Mouse (Mus musculus): ENCODE results near the gene Nbea. TPM values are rescaled to one million over a fixed set of nuclear protein-coding genes. Genes with fewer than 3 reads are reported as not detected.

Gene Nbea
- polyA plus RNA-seq, 1 experiment from 2014 or later, result 2.0 TPM

DNA sequence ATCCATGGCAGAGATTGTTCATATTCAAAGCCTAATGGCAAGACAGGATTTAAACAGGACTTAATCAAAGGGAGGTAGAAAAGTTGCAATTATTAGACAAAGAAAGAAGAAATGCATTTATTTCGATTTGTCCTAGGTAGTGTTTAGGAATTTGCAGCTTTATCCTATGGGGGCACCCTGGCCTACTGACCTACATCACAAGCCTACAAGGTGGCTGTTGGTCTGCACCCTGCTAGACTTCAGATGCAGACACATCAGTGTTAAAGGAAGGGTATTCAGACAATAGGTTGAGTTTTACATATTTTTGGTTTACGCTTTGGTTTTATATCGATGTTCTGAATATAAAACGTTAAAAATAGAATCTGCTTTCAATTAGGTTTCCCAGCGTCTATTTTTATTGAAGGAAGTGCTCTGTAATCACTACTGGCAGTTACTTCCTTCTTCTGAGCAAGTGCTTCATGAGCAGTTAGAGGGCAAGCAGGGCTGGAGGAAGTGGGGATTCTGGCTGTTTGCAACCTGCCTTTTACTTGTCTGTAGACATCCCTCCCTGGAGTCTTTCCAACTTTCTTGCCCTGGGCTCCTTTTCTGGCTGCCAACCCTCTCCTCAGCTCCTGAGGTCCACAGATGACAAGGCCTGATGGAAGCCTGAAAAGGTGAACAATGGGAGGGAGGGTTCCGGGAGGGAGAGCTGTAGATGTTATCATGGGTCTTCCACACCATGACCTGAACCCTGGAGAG, 366.7 kb downstream of the Nbea start:
- Histone ChIP-seq H3K27ac (no peak overlapping the region), H3K9ac (no peak overlapping the region), H3K9me3 (replicated peaks) (no peaks in the 10 kb centered on the region), H3K4me2 (no peak overlapping the region), H3K27me3 (replicated peaks) (no peaks in the 10 kb centered on the region), H3K4me1 (no peaks in the 10 kb centered on the region), H3K4me3 (no peak overlapping the region), H3K36me3 (no peaks in the 10 kb centered on the region)
- ATAC-seq, result no peak
- WGBS (ENCODE audit: insufficient replicate concordance), result 25% methylated on average over 6 of the region's 6 CpGs

DNA sequence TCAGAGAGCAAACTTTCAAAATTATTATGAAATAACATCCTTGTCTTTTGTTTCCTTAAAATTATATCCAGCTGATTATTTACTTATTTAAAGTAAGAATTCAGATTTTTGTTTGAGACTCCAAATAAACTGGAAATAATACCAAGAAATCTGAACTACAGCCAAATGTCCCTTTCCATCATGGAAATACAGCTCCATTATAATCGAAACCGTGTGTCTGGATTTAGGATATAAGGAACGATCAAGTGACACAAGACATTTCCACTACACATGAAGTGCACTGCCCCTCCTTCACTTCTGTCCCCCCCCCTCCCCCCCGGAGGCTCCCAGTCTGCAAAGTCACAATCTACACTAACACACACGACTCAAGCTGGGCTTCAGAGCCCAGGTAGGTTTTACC, 367.4 kb downstream of the Nbea start:
- no peaks in the 10 kb centered on the region for H3K27me3 ChIP-seq (replicated peaks)
- no peak overlapping the region for H3K4me2 ChIP-seq
- ATAC-seq, result no peak
- H3K4me3 ChIP-seq, result no peak overlapping the region
- 44% methylated on average over 5 of the region's 5 CpGs for WGBS (ENCODE audit: insufficient replicate concordance)
- no peaks in the 10 kb centered on the region for H3K4me1 ChIP-seq
- H3K36me3 ChIP-seq, result no peaks in the 10 kb centered on the region
- no peak overlapping the region for H3K9ac ChIP-seq
- H3K27ac ChIP-seq, result no peak overlapping the region
- H3K9me3 ChIP-seq (replicated peaks), result no peaks in the 10 kb centered on the region

DNA sequence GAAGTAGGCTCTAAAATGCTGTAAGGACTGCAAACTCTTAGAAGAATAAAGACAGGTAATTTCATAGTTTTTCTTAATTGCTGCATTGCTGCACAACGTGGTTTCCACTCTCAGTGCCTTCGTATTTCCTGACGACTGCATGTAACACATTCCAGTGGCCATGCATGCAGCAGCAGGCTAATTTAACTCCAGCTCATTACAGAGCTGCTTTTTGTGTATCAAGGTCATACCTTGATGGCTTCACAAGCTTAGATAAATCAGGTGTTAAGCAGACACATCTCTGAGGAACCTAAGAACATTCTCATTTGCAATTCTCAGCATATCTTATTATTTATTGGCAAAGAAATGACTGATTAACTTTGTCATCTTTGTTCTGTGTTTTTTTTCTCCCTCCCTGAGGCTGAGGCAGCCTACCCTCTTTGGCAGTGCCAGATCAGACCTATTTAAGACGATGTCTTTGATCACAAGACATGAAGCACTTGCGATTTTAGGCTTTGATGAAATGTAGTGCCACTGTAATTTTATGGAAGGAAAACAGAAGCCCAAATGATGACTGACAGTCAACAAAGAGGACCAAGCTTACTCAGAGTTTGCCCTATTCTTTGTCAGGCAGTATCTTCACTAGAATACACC, 368.4 kb downstream of the Nbea start:
- 52% methylated on average over 5 of the region's 5 CpGs for WGBS (ENCODE audit: insufficient replicate concordance)
- no peak overlapping the region for H3K9ac ChIP-seq
- no peak overlapping the region for H3K27ac ChIP-seq
- no peak overlapping the region for H3K4me3 ChIP-seq
- H3K4me1 ChIP-seq, result no peaks in the 10 kb centered on the region
- H3K27me3 ChIP-seq (replicated peaks), result no peaks in the 10 kb centered on the region
- ATAC-seq, result no peak
- H3K9me3 ChIP-seq (replicated peaks), result no peaks in the 10 kb centered on the region
- H3K4me2 ChIP-seq, result no peak overlapping the region
- no peaks in the 10 kb centered on the region for H3K36me3 ChIP-seq

DNA sequence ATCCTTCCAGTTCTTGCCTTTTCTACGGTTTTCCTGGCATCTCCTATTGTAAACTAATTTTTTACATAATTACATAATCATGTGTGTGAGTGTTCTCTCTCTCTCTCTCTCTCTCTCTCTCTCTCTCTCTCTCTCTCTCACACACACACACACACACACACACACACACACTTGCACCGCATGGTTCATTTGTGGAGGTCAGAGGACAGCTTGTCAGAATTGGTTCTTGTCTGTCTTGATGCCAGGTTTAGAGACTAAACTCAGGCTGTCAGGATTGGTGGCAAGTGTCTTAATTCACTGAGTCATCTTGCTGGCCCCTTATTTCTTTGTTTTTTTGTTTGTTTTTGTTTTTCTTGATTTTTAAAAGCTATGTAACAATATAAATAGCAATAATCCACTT, 388.7 kb downstream of the Nbea start:
- H3K9ac ChIP-seq, result no peak overlapping the region
- H3K4me1 ChIP-seq, result no peaks in the 10 kb centered on the region
- no peak overlapping the region for H3K27ac ChIP-seq
- WGBS (ENCODE audit: insufficient replicate concordance), result 76% methylated on average over 2 of the region's 2 CpGs
- H3K27me3 ChIP-seq (replicated peaks), result no peaks in the 10 kb centered on the region
- H3K4me2 ChIP-seq, result no peak overlapping the region
- H3K4me3 ChIP-seq, result no peak overlapping the region
- ATAC-seq, result no peak
- no peaks in the 10 kb centered on the region for H3K9me3 ChIP-seq (replicated peaks)
- H3K36me3 ChIP-seq, result no peaks in the 10 kb centered on the region

DNA sequence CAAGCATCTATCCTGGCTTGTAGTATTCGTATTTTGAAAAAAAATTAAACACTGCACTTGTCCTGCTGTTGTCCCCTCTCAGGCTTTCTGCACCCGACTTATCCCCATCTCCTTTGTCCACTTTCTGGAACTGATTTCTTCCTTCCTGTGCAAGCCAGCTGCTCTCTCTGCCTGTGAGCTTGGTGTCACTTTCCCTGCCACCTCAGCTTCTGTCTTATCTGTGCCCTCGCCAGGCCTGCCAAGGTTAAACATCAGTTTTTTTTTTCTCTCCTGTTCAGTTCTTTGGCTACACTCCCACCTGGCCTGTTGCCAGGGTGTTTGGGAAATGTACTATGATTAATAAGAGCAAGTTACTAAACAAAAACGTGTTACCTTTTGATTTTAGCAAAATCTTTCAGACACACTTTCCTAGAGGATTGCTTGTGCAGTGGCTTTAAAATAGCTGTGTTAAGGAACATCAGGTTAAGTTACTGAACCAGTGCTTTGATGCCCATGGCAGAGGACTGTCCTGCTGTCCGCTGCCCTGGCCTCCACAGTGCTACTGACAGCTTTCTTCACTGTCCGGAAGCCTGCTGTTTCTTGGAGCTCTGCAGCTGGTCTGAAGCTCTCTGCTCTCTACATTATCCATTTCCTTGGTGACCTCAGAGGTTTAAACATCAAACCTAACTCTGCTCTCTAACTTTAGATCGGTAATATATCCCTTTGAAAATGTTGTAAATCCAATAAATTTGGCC, 389.5 kb downstream of the Nbea start:
- Histone ChIP-seq H3K27ac (no peak overlapping the region), H3K36me3 (no peaks in the 10 kb centered on the region), H3K9me3 (replicated peaks) (no peaks in the 10 kb centered on the region), H3K4me2 (no peak overlapping the region), H3K4me3 (no peak overlapping the region), H3K27me3 (replicated peaks) (no peaks in the 10 kb centered on the region), H3K9ac (no peak overlapping the region), H3K4me1 (no peaks in the 10 kb centered on the region)
- no peak for ATAC-seq
- 57% methylated on average over 7 of the region's 7 CpGs for WGBS (ENCODE audit: insufficient replicate concordance)

DNA sequence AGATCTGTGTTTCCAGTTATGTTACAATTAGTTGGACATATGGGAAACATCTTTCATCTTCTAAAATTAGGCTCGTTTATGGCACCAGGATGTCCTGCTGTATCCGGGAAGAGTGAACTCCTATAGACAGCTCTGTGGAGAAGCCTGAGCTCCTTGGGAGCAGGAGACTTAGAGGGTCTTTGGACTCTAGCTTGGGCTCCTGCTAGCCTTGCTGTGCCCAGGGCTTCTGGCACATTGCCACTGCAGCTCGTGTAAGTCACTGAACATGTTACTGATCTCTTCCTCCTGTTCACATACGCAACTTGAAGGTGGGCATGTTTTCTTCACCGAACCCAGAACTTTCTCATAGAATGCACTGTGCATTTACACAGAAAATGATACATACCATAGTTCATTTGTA, 391.2 kb downstream of the Nbea start:
- Histone ChIP-seq H3K27ac (no peak overlapping the region), H3K4me2 (no peak overlapping the region), H3K9ac (no peak overlapping the region), H3K36me3 (no peaks in the 10 kb centered on the region), H3K4me3 (no peak overlapping the region), H3K9me3 (replicated peaks) (no peaks in the 10 kb centered on the region), H3K4me1 (0 out of 2 replicates have a peak, but pooled peaks cover 3% of the 10 kb centered on the region), H3K27me3 (replicated peaks) (peaks cover 13% of the 10 kb centered on the region)
- no peak for ATAC-seq
- WGBS (ENCODE audit: insufficient replicate concordance), result 65% methylated on average over 5 of the region's 5 CpGs

DNA sequence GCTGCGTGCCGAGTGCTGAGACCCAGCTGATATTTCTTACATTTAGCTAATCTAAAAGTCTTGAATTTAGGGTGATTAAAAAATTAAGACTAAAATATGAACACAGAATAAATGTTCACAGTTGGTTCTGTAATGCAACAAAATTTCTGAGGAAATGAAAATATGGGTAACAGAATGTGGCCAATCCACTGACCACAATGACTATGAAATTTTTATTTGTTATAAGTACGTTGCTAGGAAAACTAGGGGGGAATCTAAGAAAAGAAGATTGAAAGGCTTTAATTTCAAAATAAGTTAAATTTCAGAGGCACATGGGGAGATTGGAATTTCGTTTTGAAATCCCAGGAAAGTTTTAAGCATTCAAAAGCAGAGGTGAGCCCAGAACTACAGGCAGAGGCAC, 392.9 kb downstream of the Nbea start:
- Histone ChIP-seq H3K9ac (no peak overlapping the region), H3K4me1 (0 out of 2 replicates have a peak, but pooled peaks cover 4% of the 10 kb centered on the region), H3K4me3 (no peak overlapping the region), H3K27ac (no peak overlapping the region), H3K27me3 (replicated peaks) (peaks cover 29% of the 10 kb centered on the region), H3K4me2 (no peak overlapping the region), H3K9me3 (replicated peaks) (no peaks in the 10 kb centered on the region), H3K36me3 (no peaks in the 10 kb centered on the region)
- ATAC-seq, result no peak
- WGBS (ENCODE audit: insufficient replicate concordance), result 59% methylated on average over 4 of the region's 4 CpGs

DNA sequence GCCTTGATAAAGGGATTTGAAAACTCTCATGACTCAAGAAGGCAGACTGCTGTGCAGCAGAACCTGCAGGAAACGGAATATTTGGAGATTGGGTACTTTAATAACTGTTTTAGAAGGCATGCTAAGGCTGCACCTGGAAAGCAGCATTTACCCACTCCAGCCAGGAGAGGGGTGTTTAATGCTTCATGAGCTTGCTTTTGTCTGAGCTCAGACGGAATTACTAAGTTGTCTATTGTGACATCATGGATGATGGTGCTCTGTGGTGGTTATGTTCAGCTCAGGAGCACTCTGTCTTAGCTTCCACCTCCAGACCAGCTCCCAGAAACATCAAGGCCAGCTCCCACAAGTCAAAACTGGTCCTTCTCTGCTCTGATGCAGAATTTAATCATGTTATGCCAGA, 393.6 kb downstream of the Nbea start:
- H3K9me3 ChIP-seq (replicated peaks), result no peaks in the 10 kb centered on the region
- WGBS (ENCODE audit: insufficient replicate concordance), result 57% methylated on average over 2 of the region's 2 CpGs
- no peak overlapping the region for H3K4me3 ChIP-seq
- H3K27me3 ChIP-seq (replicated peaks), result peaks cover 34% of the 10 kb centered on the region
- H3K36me3 ChIP-seq, result no peaks in the 10 kb centered on the region
- H3K9ac ChIP-seq, result no peak overlapping the region
- H3K27ac ChIP-seq, result no peak overlapping the region
- no peak for ATAC-seq
- no peak overlapping the region for H3K4me2 ChIP-seq
- H3K4me1 ChIP-seq, result 0 out of 2 replicates have a peak, but pooled peaks cover 4% of the 10 kb centered on the region

DNA sequence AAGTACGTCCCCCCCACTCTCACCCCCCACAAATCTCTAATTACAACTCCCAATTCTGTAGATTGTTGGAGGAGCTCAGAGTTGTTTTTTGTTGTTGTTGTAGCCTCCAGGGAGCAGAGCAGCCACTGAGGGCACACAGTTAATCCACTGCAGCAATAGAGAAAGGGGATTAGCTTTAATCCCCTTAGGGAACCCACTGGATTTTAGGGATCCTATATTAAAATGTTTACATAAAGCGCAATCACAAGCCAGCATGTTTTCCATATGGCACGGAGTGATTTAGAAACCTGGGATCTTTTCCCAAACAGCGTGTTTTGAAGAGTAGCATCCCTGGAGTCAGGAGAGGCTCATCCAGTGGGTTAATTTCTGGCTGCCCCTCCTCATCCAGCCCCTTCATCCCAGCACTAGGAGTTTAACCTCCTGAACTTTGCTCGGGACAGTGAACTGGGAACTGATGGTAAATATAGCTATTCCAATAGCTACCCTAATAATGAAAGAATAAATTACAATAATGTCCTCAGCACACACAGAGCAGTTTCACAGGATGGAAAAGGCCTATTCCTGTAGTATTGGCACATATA, 394.8 kb downstream of the Nbea start:
- Histone ChIP-seq H3K4me3 (no peak overlapping the region), H3K9me3 (replicated peaks) (no peaks in the 10 kb centered on the region), H3K27me3 (replicated peaks) (peaks cover 41% of the 10 kb centered on the region), H3K9ac (no peak overlapping the region), H3K36me3 (no peaks in the 10 kb centered on the region), H3K4me2 (no peak overlapping the region), H3K4me1 (0 out of 2 replicates have a peak, but pooled peaks cover 9% of the 10 kb centered on the region), H3K27ac (no peak overlapping the region)
- WGBS (ENCODE audit: insufficient replicate concordance), result 62% methylated on average over 5 of the region's 5 CpGs
- no peak for ATAC-seq

DNA sequence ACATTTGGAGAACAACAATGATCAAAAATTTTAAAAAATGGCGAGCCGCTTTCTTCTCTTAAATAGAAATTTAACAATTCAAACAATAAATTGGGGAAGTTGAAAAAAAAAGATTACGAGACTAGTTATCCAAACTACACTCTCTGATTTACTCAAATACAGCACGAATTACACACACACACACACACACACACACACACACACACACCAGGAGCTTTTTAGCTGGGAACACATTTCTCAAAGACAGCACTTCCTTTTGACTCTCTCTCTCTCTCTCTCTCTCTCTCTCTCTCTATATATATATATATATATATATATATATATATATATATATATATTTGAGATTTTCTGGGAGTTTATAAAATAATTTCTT, 395.3 kb downstream of the Nbea start:
- peaks cover 46% of the 10 kb centered on the region for H3K27me3 ChIP-seq (replicated peaks)

DNA sequence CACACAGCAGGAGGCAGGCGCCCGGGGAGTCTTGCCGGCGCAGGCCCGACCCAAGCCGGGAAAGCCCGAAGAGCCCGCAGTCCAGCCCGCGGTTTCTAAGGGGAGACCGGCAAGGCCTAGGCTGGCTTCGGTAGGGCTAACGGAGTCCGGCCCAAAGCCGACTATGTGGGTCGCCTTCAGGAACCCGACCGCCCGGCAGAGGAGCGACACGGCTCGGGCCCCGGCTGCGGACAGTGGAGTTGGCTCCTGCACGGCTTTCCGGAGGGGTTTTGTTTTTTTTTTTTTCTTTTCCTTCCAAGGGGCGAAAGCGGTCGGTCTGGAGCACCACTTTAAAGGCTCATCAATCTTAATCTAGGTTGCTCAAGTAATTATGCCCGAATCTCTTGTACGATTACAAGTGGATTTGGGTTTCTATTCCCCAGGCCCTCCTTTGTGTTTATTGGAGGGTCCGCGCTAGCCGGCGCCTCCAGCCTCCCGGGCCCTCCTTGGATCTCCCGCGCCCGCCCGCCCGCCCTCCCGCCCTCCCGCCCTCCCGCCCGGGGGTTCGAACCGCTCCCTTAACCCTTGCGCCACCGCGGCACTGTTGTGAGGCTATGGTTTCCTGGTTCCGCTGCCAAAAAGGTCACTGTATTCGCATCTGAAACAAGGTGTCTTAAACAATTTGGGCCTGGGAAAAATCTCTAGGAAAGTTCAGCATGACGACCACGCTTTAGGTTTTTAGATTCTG, 395.9 kb downstream of the Nbea start:
- Histone ChIP-seq H3K9me3 (replicated peaks) (no peaks in the 10 kb centered on the region), H3K27ac (no peak overlapping the region), H3K4me2 (peak overlapping the region; percentile 75), H3K4me3 (peak overlapping the region; percentile 57), H3K4me1 (peaks cover 19% of the 10 kb centered on the region), H3K9ac (peak overlapping the region; percentile 64), H3K36me3 (no peaks in the 10 kb centered on the region), H3K27me3 (replicated peaks) (peaks cover 52% of the 10 kb centered on the region)
- peak; percentile 65 for ATAC-seq
- 1% methylated on average over 54 of the region's 54 CpGs for WGBS (ENCODE audit: insufficient replicate concordance)

More for the DNA sequence above, 395.3 kb downstream of the Nbea start:
- Histone ChIP-seq H3K9ac (peak overlapping the region; percentile 64; the same call in 1 of the 2 replicates), H3K4me2 (peak overlapping the region; percentile 75), H3K9me3 (replicated peaks) (no peaks in the 10 kb centered on the region), H3K4me1 (peaks cover 14% of the 10 kb centered on the region; the same call in 1 of the 2 replicates), H3K4me3 (peak overlapping the region; percentile 57), H3K27ac (no peak overlapping the region), H3K36me3 (no peaks in the 10 kb centered on the region)
- ATAC-seq, result no peak
- WGBS (ENCODE audit: insufficient replicate concordance), result 15% methylated on average over 4 of the region's 4 CpGs
